ENCODE assay signal across 1 mouse cellular context in the genomic region with DNA sequence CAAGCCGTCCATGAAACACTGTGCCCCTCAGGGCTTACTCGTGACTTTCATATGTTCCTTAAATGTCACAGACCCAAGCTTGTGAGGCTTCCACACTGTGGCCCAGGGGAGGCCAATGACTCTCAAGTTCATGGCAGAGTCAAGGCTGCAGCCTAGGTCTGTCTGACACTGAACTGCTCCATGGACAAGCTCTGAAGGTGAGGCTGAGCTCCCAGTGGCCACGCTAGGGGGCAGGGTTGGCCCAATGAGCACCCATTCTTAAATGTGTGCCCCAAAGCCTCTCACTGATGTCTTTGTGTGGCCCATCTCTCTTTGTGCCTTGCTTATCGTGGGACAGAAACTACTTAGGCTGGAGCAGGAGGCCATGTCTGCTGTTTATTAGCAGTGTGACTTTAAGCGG.
TF ChIP-seq lines count a peak whose summit lies in the region.

No protein-coding gene starts in this region.

TF ChIP-seq in MEL, 35 proteins besides CTCF, POLR2A, EP300 and RAD21 (continued from another document):
- no peak for TF ChIP-seq MYC (IDR thresholded peaks at IDR 0.05; ENCODE audit: low read depth, low read length)
- TF ChIP-seq GATA1 (IDR thresholded peaks at IDR 0.05; ENCODE audit: low read depth, low read length): no peak
- no peak for TF ChIP-seq MAFK (IDR thresholded peaks at IDR 0.05; ENCODE audit: borderline replicate concordance, low read depth, low read length)
- TF ChIP-seq MAX (IDR thresholded peaks at IDR 0.05; ENCODE audit: low read length): no peak
- TF ChIP-seq RCOR1 (IDR thresholded peaks at IDR 0.05; ENCODE audit: low read depth, low read length): no peak
- TF ChIP-seq GABPA (IDR thresholded peaks at IDR 0.05; ENCODE audit: low read depth, low read length): no peak
TF ChIP-seq in MEL: peak in this region for 0.
